Mouse (Mus musculus): ENCODE measurements at regions not wholly inside any gene's neighbourhood (a gene's known extent, or its start where the extent isn't known, plus 50 kb on each side); places are given as distances from the start of the nearest gene placed in this dataset.

- H3K27me3 ChIP-seq (ENCODE audit: control insufficient read depth, insufficient read depth, low read length): no peaks in the 10 kb centered on the region
- no peak for ATAC-seq (ENCODE audit: low FRiP score, low TSS enrichment)
- H3K9me3 ChIP-seq (ENCODE audit: control insufficient read depth, low read length): no peaks in the 10 kb centered on the region
- no peaks in the 10 kb centered on the region for H3K4me1 ChIP-seq (ENCODE audit: control insufficient read depth, insufficient read depth, low read length)
- H3K4me2 ChIP-seq (replicated peaks; ENCODE audit: low read depth, low read length): no peak overlapping the region
- no peak overlapping the region for H3K9ac ChIP-seq (ENCODE audit: low read depth, low read length)
- 55% methylated on average over 1 of the region's 1 CpGs for WGBS
- no peaks in the 10 kb centered on the region for H3K36me3 ChIP-seq (ENCODE audit: control insufficient read depth, insufficient read depth, low read length)
- no peak overlapping the region for H3K4me3 ChIP-seq (ENCODE audit: low read length)
- no peak overlapping the region for H3K27ac ChIP-seq (ENCODE audit: low read depth, low read length)
Observed at GRCm38 (mm10) chr2:54237192-54237591, 151.8 kb upstream of the Rprm start.

GRCm38 (mm10) chr2:54264773-54265452 is 171.2 kb upstream of the Galnt13 start:
- no peak for ATAC-seq (ENCODE audit: low FRiP score, low TSS enrichment)
- no peaks in the 10 kb centered on the region for H3K27me3 ChIP-seq (ENCODE audit: control insufficient read depth, insufficient read depth, low read length)
- H3K27ac ChIP-seq (ENCODE audit: low read depth, low read length): no peak overlapping the region
- no peaks in the 10 kb centered on the region for H3K36me3 ChIP-seq (ENCODE audit: control insufficient read depth, insufficient read depth, low read length)
- H3K4me1 ChIP-seq (ENCODE audit: control insufficient read depth, insufficient read depth, low read length): no peaks in the 10 kb centered on the region
- H3K9me3 ChIP-seq (ENCODE audit: control insufficient read depth, low read length): no peaks in the 10 kb centered on the region
- H3K4me2 ChIP-seq (replicated peaks; ENCODE audit: low read depth, low read length): no peak overlapping the region
- H3K9ac ChIP-seq (ENCODE audit: low read depth, low read length): no peak overlapping the region
- WGBS: 71% methylated on average over 4 of the region's 4 CpGs
- H3K4me3 ChIP-seq (ENCODE audit: low read length): no peak overlapping the region

DNA sequence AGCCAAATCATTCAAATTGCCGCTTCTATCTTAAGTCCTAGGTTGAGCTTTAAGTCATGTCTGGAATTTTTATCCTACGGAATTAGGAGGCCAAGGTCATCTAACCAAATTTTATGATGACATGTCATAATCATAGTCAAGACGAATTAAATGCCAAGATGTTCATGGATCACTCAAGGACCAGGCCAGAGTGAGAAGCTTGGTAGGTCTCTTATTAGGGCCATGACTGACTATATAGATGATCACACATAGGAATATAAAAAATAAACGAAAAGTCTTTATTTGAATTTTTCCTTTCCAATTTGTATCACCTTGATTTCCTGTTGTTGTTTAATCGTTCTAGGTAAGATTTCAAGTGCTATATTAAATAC is 170.7 kb upstream of the Galnt13 start:
- no peak for ATAC-seq (ENCODE audit: low FRiP score, low TSS enrichment)
- Histone ChIP-seq H3K27ac (ENCODE audit: low read depth, low read length) (no peak overlapping the region), H3K36me3 (ENCODE audit: control insufficient read depth, insufficient read depth, low read length) (no peaks in the 10 kb centered on the region), H3K9me3 (ENCODE audit: control insufficient read depth, low read length) (no peaks in the 10 kb centered on the region), H3K9ac (ENCODE audit: low read depth, low read length) (no peak overlapping the region), H3K4me1 (ENCODE audit: control insufficient read depth, insufficient read depth, low read length) (no peaks in the 10 kb centered on the region), H3K4me3 (ENCODE audit: low read length) (no peak overlapping the region), H3K27me3 (ENCODE audit: control insufficient read depth, insufficient read depth, low read length) (no peaks in the 10 kb centered on the region), H3K4me2 (replicated peaks; ENCODE audit: low read depth, low read length) (no peak overlapping the region)
- 85% methylated on average over 5 of the region's 5 CpGs for WGBS

DNA sequence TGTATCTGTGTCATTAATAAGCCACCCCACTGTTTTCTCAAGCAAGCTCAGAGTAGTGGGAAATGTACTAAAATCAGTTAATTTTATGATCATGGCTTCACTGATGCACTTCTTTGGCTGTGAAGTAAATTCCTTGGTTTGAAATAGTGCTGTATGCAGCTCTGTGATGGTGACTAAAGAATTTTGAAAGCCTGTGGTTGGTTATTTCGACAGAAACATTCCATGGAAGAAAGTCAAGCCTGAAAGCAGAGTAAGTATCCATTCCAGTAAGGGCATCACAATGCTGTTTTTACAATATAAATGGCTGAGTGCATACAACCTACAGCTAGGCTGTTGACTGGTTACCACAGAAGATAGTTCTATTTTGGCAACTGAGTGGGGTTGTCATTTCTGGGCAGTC is 154.2 kb upstream of the Galnt13 start:
- ATAC-seq (ENCODE audit: low FRiP score, low TSS enrichment): no peak
- Histone ChIP-seq H3K4me1 (ENCODE audit: control insufficient read depth, insufficient read depth, low read length) (no peaks in the 10 kb centered on the region), H3K9ac (ENCODE audit: low read depth, low read length) (no peak overlapping the region), H3K4me2 (replicated peaks; ENCODE audit: low read depth, low read length) (no peak overlapping the region), H3K4me3 (ENCODE audit: low read length) (no peak overlapping the region), H3K27me3 (ENCODE audit: control insufficient read depth, insufficient read depth, low read length) (no peaks in the 10 kb centered on the region), H3K9me3 (ENCODE audit: control insufficient read depth, low read length) (no peaks in the 10 kb centered on the region), H3K27ac (ENCODE audit: low read depth, low read length) (no peak overlapping the region), H3K36me3 (ENCODE audit: control insufficient read depth, insufficient read depth, low read length) (no peaks in the 10 kb centered on the region)
- WGBS: 76% methylated on average over 1 of the region's 1 CpGs

DNA sequence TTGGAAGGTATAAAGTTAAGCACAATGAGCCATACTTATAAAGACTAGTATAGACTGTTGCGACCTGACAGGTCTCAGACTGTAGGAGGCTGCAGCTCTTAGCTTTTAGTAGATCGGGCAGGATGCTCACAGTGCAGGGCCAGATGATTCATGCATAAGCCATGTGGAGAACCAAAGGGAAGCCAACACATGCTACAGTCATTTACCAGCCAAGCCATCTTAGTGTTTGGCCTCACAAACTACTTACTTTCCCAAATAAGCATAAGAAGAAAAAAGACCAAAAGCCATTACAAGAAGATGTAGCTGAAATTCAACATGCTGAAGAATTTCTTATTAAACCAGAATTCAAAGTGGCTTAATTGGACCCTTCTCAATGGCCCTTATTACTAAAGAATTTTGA is 152.2 kb upstream of the Galnt13 start:
- no peak for ATAC-seq (ENCODE audit: low FRiP score, low TSS enrichment)
- Histone ChIP-seq H3K4me1 (ENCODE audit: control insufficient read depth, insufficient read depth, low read length) (no peaks in the 10 kb centered on the region), H3K9me3 (ENCODE audit: control insufficient read depth, low read length) (no peaks in the 10 kb centered on the region), H3K36me3 (ENCODE audit: control insufficient read depth, insufficient read depth, low read length) (no peaks in the 10 kb centered on the region), H3K4me2 (replicated peaks; ENCODE audit: low read depth, low read length) (no peak overlapping the region), H3K27ac (ENCODE audit: low read depth, low read length) (no peak overlapping the region), H3K9ac (ENCODE audit: low read depth, low read length) (no peak overlapping the region), H3K4me3 (ENCODE audit: low read length) (no peak overlapping the region), H3K27me3 (ENCODE audit: control insufficient read depth, insufficient read depth, low read length) (no peaks in the 10 kb centered on the region)
- WGBS: 88% methylated on average over 2 of the region's 2 CpGs

- no peak for ATAC-seq (ENCODE audit: low FRiP score, low TSS enrichment)
- no peaks in the 10 kb centered on the region for H3K36me3 ChIP-seq (ENCODE audit: control insufficient read depth, insufficient read depth, low read length)
- H3K4me2 ChIP-seq (replicated peaks; ENCODE audit: low read depth, low read length): no peak overlapping the region
- WGBS: 89% methylated on average over 4 of the region's 4 CpGs
- no peak overlapping the region for H3K4me3 ChIP-seq (ENCODE audit: low read length)
- H3K9ac ChIP-seq (ENCODE audit: low read depth, low read length): no peak overlapping the region
- no peaks in the 10 kb centered on the region for H3K9me3 ChIP-seq (ENCODE audit: control insufficient read depth, low read length)
- no peak overlapping the region for H3K27ac ChIP-seq (ENCODE audit: low read depth, low read length)
- no peaks in the 10 kb centered on the region for H3K4me1 ChIP-seq (ENCODE audit: control insufficient read depth, insufficient read depth, low read length)
- no peaks in the 10 kb centered on the region for H3K27me3 ChIP-seq (ENCODE audit: control insufficient read depth, insufficient read depth, low read length)
Observed at GRCm38 (mm10) chr2:54305473-54305872, 130.6 kb upstream of the Galnt13 start.

GRCm38 (mm10) chr2:54318559-54318958 is 117.6 kb upstream of the Galnt13 start:
- H3K4me3 ChIP-seq (ENCODE audit: low read length): no peak overlapping the region
- ATAC-seq (ENCODE audit: low FRiP score, low TSS enrichment): peak; percentile 95
- H3K36me3 ChIP-seq (ENCODE audit: control insufficient read depth, insufficient read depth, low read length): no peaks in the 10 kb centered on the region
- no peak overlapping the region for H3K4me2 ChIP-seq (replicated peaks; ENCODE audit: low read depth, low read length)
- no peaks in the 10 kb centered on the region for H3K27me3 ChIP-seq (ENCODE audit: control insufficient read depth, insufficient read depth, low read length)
- H3K9ac ChIP-seq (ENCODE audit: low read depth, low read length): no peak overlapping the region
- no peaks in the 10 kb centered on the region for H3K9me3 ChIP-seq (ENCODE audit: control insufficient read depth, low read length)
- no peak overlapping the region for H3K27ac ChIP-seq (ENCODE audit: low read depth, low read length)
- no peaks in the 10 kb centered on the region for H3K4me1 ChIP-seq (ENCODE audit: control insufficient read depth, insufficient read depth, low read length)
- WGBS: 15% methylated on average over 3 of the region's 3 CpGs

GRCm38 (mm10) chr2:54366963-54367362 is 69.2 kb upstream of the Galnt13 start:
- Histone ChIP-seq H3K4me2 (replicated peaks; ENCODE audit: low read depth, low read length) (no peak overlapping the region), H3K27ac (ENCODE audit: low read depth, low read length) (no peak overlapping the region), H3K36me3 (ENCODE audit: control insufficient read depth, insufficient read depth, low read length) (no peaks in the 10 kb centered on the region), H3K4me1 (ENCODE audit: control insufficient read depth, insufficient read depth, low read length) (no peaks in the 10 kb centered on the region), H3K27me3 (ENCODE audit: control insufficient read depth, insufficient read depth, low read length) (no peaks in the 10 kb centered on the region), H3K9ac (ENCODE audit: low read depth, low read length) (no peak overlapping the region), H3K4me3 (ENCODE audit: low read length) (no peak overlapping the region), H3K9me3 (ENCODE audit: control insufficient read depth, low read length) (no peaks in the 10 kb centered on the region)
- WGBS: 18% methylated on average over 3 of the region's 3 CpGs
- ATAC-seq (ENCODE audit: low FRiP score, low TSS enrichment): peak; percentile 60; the same call in 1 of the 2 replicates

- Histone ChIP-seq H3K27me3 (ENCODE audit: control insufficient read depth, insufficient read depth, low read length) (no peaks in the 10 kb centered on the region), H3K9ac (ENCODE audit: low read depth, low read length) (no peak overlapping the region), H3K27ac (ENCODE audit: low read depth, low read length) (no peak overlapping the region), H3K36me3 (ENCODE audit: control insufficient read depth, insufficient read depth, low read length) (no peaks in the 10 kb centered on the region), H3K4me2 (replicated peaks; ENCODE audit: low read depth, low read length) (no peak overlapping the region), H3K4me1 (ENCODE audit: control insufficient read depth, insufficient read depth, low read length) (no peaks in the 10 kb centered on the region), H3K9me3 (ENCODE audit: control insufficient read depth, low read length) (no peaks in the 10 kb centered on the region), H3K4me3 (ENCODE audit: low read length) (no peak overlapping the region)
- 79% methylated on average over 2 of the region's 2 CpGs for WGBS
- no peak for ATAC-seq (ENCODE audit: low FRiP score, low TSS enrichment)
Observed at GRCm38 (mm10) chr2:54379279-54379678, 56.8 kb upstream of the Galnt13 start.
